In genomic region chr7:16920818-16921791, GRCm38 (mm10) we compare ENCODE assay signal across 9 mouse cellular contexts. TPM values are rescaled to one million over a fixed set of nuclear protein-coding genes. Genes with fewer than 3 reads are reported as not detected.
DNase-seq lines count a peak whose midpoint lies in the region; ATAC-seq and TF ChIP-seq lines count a peak whose summit lies in the region.
"Had no signal": no experiment of that assay in that cellular context is flagged by ENCODE, and none has a peak within 500 bp of the region (broad histone marks: within the 10 kb centered on the region; RNA-seq: fewer than 3 reads in every experiment).

No protein-coding gene starts in this region.

- peak overlapping the region; percentile 60 for H3K27ac ChIP-seq in kidney, adult 2 months (ENCODE audit: insufficient read depth, low read depth, low read length)
- H3K27ac ChIP-seq in embryonic facial prominence, embryonic 14.5 days (replicated peaks; ENCODE audit: low read depth, low read length), result peak overlapping the region; percentile 96
- peak overlapping the region; percentile 94 for H3K27ac ChIP-seq in intestine, postnatal 0 days (ENCODE audit: low read depth, low read length)
- peak overlapping the region; percentile 98 for H3K27ac ChIP-seq in midbrain, postnatal 0 days (ENCODE audit: low read depth, low read length)

- TF ChIP-seq CTCF in kidney, adult 2 months (conservative IDR thresholded peaks at IDR 0.05; ENCODE audit: insufficient read depth, insufficient read length, low read depth, low read length), result no peak
- no peak for TF ChIP-seq CTCF in intestine, postnatal 0 days (IDR thresholded peaks at IDR 0.05; ENCODE audit: low read depth)
- no peak for TF ChIP-seq CTCF in midbrain, postnatal 0 days (IDR thresholded peaks at IDR 0.05)

- no peak for ATAC-seq in embryonic facial prominence, embryonic 14.5 days (ENCODE audit: low read depth)
- ATAC-seq in intestine, postnatal 0 days, result no peak
- no peak for ATAC-seq in midbrain, postnatal 0 days (ENCODE audit: low FRiP score)
- no peak for ATAC-seq in CD4-positive, CD25-positive, alpha-beta regulatory T cell, adult 4 months

- peak overlapping the region; percentile 97 for H3K9ac ChIP-seq in embryonic facial prominence, embryonic 14.5 days (ENCODE audit: low read depth, low read length)
- H3K9ac ChIP-seq in intestine, postnatal 0 days (ENCODE audit: low read depth, low read length), result peak overlapping the region; percentile 80
- peak overlapping the region; percentile 97 for H3K9ac ChIP-seq in midbrain, postnatal 0 days (replicated peaks; ENCODE audit: low read length, poor library complexity, severe bottlenecking)

- no peaks in the 10 kb centered on the region for H3K27me3 ChIP-seq in kidney, adult 2 months (replicated peaks; ENCODE audit: control insufficient read depth, insufficient read depth, low read length)
- H3K27me3 ChIP-seq in embryonic facial prominence, embryonic 14.5 days (replicated peaks; ENCODE audit: control insufficient read depth, insufficient read depth, low read length), result no peaks in the 10 kb centered on the region
- H3K27me3 ChIP-seq in intestine, postnatal 0 days (replicated peaks; ENCODE audit: control insufficient read depth, insufficient read depth, low read length), result no peaks in the 10 kb centered on the region
- H3K27me3 ChIP-seq in midbrain, postnatal 0 days (ENCODE audit: insufficient read depth, low read length), result no peaks in the 10 kb centered on the region

- no peak for TF ChIP-seq POLR2A in kidney, adult 2 months (IDR thresholded peaks at IDR 0.05; ENCODE audit: low read depth, low read length)

- no peak for DNase-seq in kidney, adult 2 months
- DNase-seq in kidney, adult 11 months, result no peak
- peak; percentile 79 for DNase-seq in brain, adult 2 months (ENCODE audit: low read depth, low spot score)
- DNase-seq in embryonic facial prominence, embryonic 14.5 days (ENCODE audit: low spot score), result peak; percentile 72
- no peak for DNase-seq in midbrain, postnatal 0 days (ENCODE audit: low spot score)
- DNase-seq in layer of hippocampus, adult 8-10 months (ENCODE audit: low spot score in 2 of 2), result no peak

- peak overlapping the region; percentile 92 for H3K4me2 ChIP-seq in embryonic facial prominence, embryonic 14.5 days (ENCODE audit: low read depth, low read length)
- peak overlapping the region; percentile 84 for H3K4me2 ChIP-seq in intestine, postnatal 0 days (replicated peaks; ENCODE audit: low read depth)
- peak overlapping the region; percentile 95 for H3K4me2 ChIP-seq in midbrain, postnatal 0 days (ENCODE audit: low read depth, low read length, poor library complexity, severe bottlenecking)

- 0 out of 2 replicates have a peak, but pooled peaks cover 2% of the 10 kb centered on the region for H3K36me3 ChIP-seq in kidney, adult 2 months (ENCODE audit: control insufficient read depth, insufficient read depth, low read length)
- H3K36me3 ChIP-seq in embryonic facial prominence, embryonic 14.5 days (ENCODE audit: control insufficient read depth, insufficient read depth, low read length), result peaks cover 40% of the 10 kb centered on the region
- H3K36me3 ChIP-seq in intestine, postnatal 0 days (ENCODE audit: control insufficient read depth, insufficient read depth), result peaks cover 30% of the 10 kb centered on the region
- H3K36me3 ChIP-seq in midbrain, postnatal 0 days (ENCODE audit: insufficient read depth, low read length), result peaks cover 29% of the 10 kb centered on the region

- H3K9me3 ChIP-seq in embryonic facial prominence, embryonic 14.5 days (ENCODE audit: control insufficient read depth, low read length), result no peaks in the 10 kb centered on the region
- H3K9me3 ChIP-seq in intestine, postnatal 0 days (ENCODE audit: control insufficient read depth), result no peaks in the 10 kb centered on the region
- no peaks in the 10 kb centered on the region for H3K9me3 ChIP-seq in midbrain, postnatal 0 days (ENCODE audit: low read length)

- peaks cover 14% of the 10 kb centered on the region for H3K4me1 ChIP-seq in kidney, adult 2 months (ENCODE audit: control insufficient read depth, insufficient read depth, low read length)
- H3K4me1 ChIP-seq in embryonic facial prominence, embryonic 14.5 days (ENCODE audit: control insufficient read depth, insufficient read depth, low read length), result peaks cover 38% of the 10 kb centered on the region
- H3K4me1 ChIP-seq in intestine, postnatal 0 days (replicated peaks; ENCODE audit: control insufficient read depth, insufficient read depth, low read length), result peaks cover 9% of the 10 kb centered on the region; the same call in 1 of the 2 replicates
- peaks cover 9% of the 10 kb centered on the region; the same call in 1 of the 2 replicates for H3K4me1 ChIP-seq in midbrain, postnatal 0 days (ENCODE audit: insufficient read depth, low read length)

- peak overlapping the region; percentile 85 for H3K4me3 ChIP-seq in kidney, adult 2 months (ENCODE audit: insufficient read depth, low read depth, low read length)
- H3K4me3 ChIP-seq in embryonic facial prominence, embryonic 14.5 days (ENCODE audit: low read depth, low read length), result peak overlapping the region; percentile 99
- peak overlapping the region; percentile 91 for H3K4me3 ChIP-seq in intestine, postnatal 0 days (ENCODE audit: low read depth, low read length)
- H3K4me3 ChIP-seq in midbrain, postnatal 0 days (ENCODE audit: low read depth, low read length), result peak overlapping the region; percentile 92

- 43% methylated on average over 21 of the region's 21 CpGs for WGBS in kidney, adult 2 months
- 29% methylated on average over 18 of the region's 21 CpGs for WGBS in embryonic facial prominence, embryonic 14.5 days
- 30% methylated on average over 21 of the region's 21 CpGs for WGBS in intestine, postnatal 0 days
- WGBS in midbrain, postnatal 0 days, result 26% methylated on average over 21 of the region's 21 CpGs

RNA-seq across cellular contexts. Expression of gene Calm3, which starts 2.8 kb away (rescaled TPM):
- polyA plus RNA-seq in kidney, adult 2 months (2012; rRNA removed), result 305 and 325 TPM in 2 replicates
- polyA plus RNA-seq in embryonic facial prominence, embryonic 14.5 days (2014; fragmentation: Nextera tagmentation; extraction: Ambion mirVana), result 164 and 189 TPM in 2 replicates
- 236 and 241 TPM in 2 replicates for polyA plus RNA-seq in intestine, postnatal 0 days (2015; fragmentation: Nextera tagmentation; extraction: Ambion mirVana)
- total RNA-seq in midbrain, postnatal 0 days (2014; rRNA removed), result 1,835 and 1,985 TPM in 2 replicates
- 467 and 471 TPM in 2 replicates for polyA plus RNA-seq in midbrain, postnatal 0 days (2015; fragmentation: Nextera tagmentation; extraction: Ambion mirVana)
- total RNA-seq in layer of hippocampus, adult 8-10 months (2022), result 1,000 to 10,000 TPM; 1,722 to 2,104 (median 1,900) TPM
- 100 to 1,000 TPM in 1 of 2 experiments, 10 to 100 TPM in 1; 48.5 to 103 TPM for polyA plus RNA-seq in CD4-positive, CD25-positive, alpha-beta regulatory T cell, adult 4 months (2017; shearing (Covaris generic))

RNA-seq across cellular contexts. Expression of gene Ptgir, which starts 14.8 kb away (rescaled TPM):
- polyA plus RNA-seq in kidney, adult 2 months (2012; rRNA removed), result 4.0 and 5.0 TPM in 2 replicates
- polyA plus RNA-seq in embryonic facial prominence, embryonic 14.5 days (2014; fragmentation: Nextera tagmentation; extraction: Ambion mirVana), result 1.8 and 1.9 TPM in 2 replicates
- 1.7 and 1.8 TPM in 2 replicates for polyA plus RNA-seq in intestine, postnatal 0 days (2015; fragmentation: Nextera tagmentation; extraction: Ambion mirVana)
- 0.11 and 0.14 TPM in 2 replicates for total RNA-seq in midbrain, postnatal 0 days (2014; rRNA removed)
- 0.11 TPM in 1 of 2 replicates, not detected in the other for polyA plus RNA-seq in midbrain, postnatal 0 days (2015; fragmentation: Nextera tagmentation; extraction: Ambion mirVana)
- not detected for total RNA-seq in layer of hippocampus, adult 8-10 months (2022)
- 10 to 100 TPM in 1 of 2 experiments, 1 to 10 TPM in 1; 7.9 to 10.2 TPM for polyA plus RNA-seq in CD4-positive, CD25-positive, alpha-beta regulatory T cell, adult 4 months (2017; shearing (Covaris generic))

RNA-seq across cellular contexts. Expression of gene Pnmal2, which starts 23.4 kb away (rescaled TPM):
- 3.6 and 4.0 TPM in 2 replicates for polyA plus RNA-seq in kidney, adult 2 months (2012; rRNA removed)
- polyA plus RNA-seq in embryonic facial prominence, embryonic 14.5 days (2014; fragmentation: Nextera tagmentation; extraction: Ambion mirVana), result 20.9 and 21.9 TPM in 2 replicates
- polyA plus RNA-seq in intestine, postnatal 0 days (2015; fragmentation: Nextera tagmentation; extraction: Ambion mirVana), result 3.3 and 3.6 TPM in 2 replicates
- total RNA-seq in midbrain, postnatal 0 days (2014; rRNA removed), result 155 and 174 TPM in 2 replicates
- 180 and 187 TPM in 2 replicates for polyA plus RNA-seq in midbrain, postnatal 0 days (2015; fragmentation: Nextera tagmentation; extraction: Ambion mirVana)
- total RNA-seq in layer of hippocampus, adult 8-10 months (2022), result 100 to 1,000 TPM; 311 to 360 (median 338) TPM
- not detected for polyA plus RNA-seq in CD4-positive, CD25-positive, alpha-beta regulatory T cell, adult 4 months (2017; shearing (Covaris generic))

RNA-seq across cellular contexts. Expression of gene Gng8, which starts 29.5 kb away (rescaled TPM):
- polyA plus RNA-seq in kidney, adult 2 months (2012; rRNA removed), result 3.6 and 3.7 TPM in 2 replicates
- 27.0 and 29.1 TPM in 2 replicates for polyA plus RNA-seq in embryonic facial prominence, embryonic 14.5 days (2014; fragmentation: Nextera tagmentation; extraction: Ambion mirVana)
- 4.7 and 5.3 TPM in 2 replicates for polyA plus RNA-seq in intestine, postnatal 0 days (2015; fragmentation: Nextera tagmentation; extraction: Ambion mirVana)
- total RNA-seq in midbrain, postnatal 0 days (2014; rRNA removed), result 1.9 and 5.2 TPM in 2 replicates
- polyA plus RNA-seq in midbrain, postnatal 0 days (2015; fragmentation: Nextera tagmentation; extraction: Ambion mirVana), result 12.3 and 15.9 TPM in 2 replicates
- total RNA-seq in layer of hippocampus, adult 8-10 months (2022), result 1 to 10 TPM; 1.3 to 3.4 (median 2.5) TPM
- polyA plus RNA-seq in CD4-positive, CD25-positive, alpha-beta regulatory T cell, adult 4 months (2017; shearing (Covaris generic)), result not detected

RNA-seq across cellular contexts. Expression of gene Pnmal1, which starts 38.4 kb away (rescaled TPM):
- 0.01 and 0.06 TPM in 2 replicates for polyA plus RNA-seq in kidney, adult 2 months (2012; rRNA removed)
- 2.1 and 2.3 TPM in 2 replicates for polyA plus RNA-seq in embryonic facial prominence, embryonic 14.5 days (2014; fragmentation: Nextera tagmentation; extraction: Ambion mirVana)
- polyA plus RNA-seq in intestine, postnatal 0 days (2015; fragmentation: Nextera tagmentation; extraction: Ambion mirVana), result 2.0 and 2.2 TPM in 2 replicates
- 41.2 and 54.0 TPM in 2 replicates for total RNA-seq in midbrain, postnatal 0 days (2014; rRNA removed)
- 64.8 and 65.2 TPM in 2 replicates for polyA plus RNA-seq in midbrain, postnatal 0 days (2015; fragmentation: Nextera tagmentation; extraction: Ambion mirVana)
- total RNA-seq in layer of hippocampus, adult 8-10 months (2022), result 100 to 1,000 TPM in 2 of 4 experiments, 10 to 100 TPM in 2; 93.0 to 128 (median 106) TPM
- not detected for polyA plus RNA-seq in CD4-positive, CD25-positive, alpha-beta regulatory T cell, adult 4 months (2017; shearing (Covaris generic))
- total RNA-seq: heart, postnatal 10 days had no signal

Comparison
In these comparisons a context has a peak if more than half of its experiments do, and no peak if none do; other contexts are left out.
1. DNase-seq: peak in brain, adult 2 months (single experiment) and embryonic facial prominence, embryonic 14.5 days (single experiment); none in kidney, adult 2 months (single experiment), kidney, adult 11 months (single experiment), midbrain, postnatal 0 days (single experiment) and layer of hippocampus, adult 8-10 months (0 of 2).
2. Peak in every context shown above with its lines, with median percentiles within 50 percentile points of each other: H3K27ac ChIP-seq, H3K4me3 ChIP-seq, H3K4me2 ChIP-seq and H3K9ac ChIP-seq.